Mouse (Mus musculus): ENCODE measurements around the gene Obp1a. TPM values are rescaled to one million over a fixed set of nuclear protein-coding genes. Genes with fewer than 3 reads are reported as not detected.

Gene Obp1a
- not detected in 2 replicates for total RNA-seq (2021)
- long read RNA-seq = 0 reads

DNA sequence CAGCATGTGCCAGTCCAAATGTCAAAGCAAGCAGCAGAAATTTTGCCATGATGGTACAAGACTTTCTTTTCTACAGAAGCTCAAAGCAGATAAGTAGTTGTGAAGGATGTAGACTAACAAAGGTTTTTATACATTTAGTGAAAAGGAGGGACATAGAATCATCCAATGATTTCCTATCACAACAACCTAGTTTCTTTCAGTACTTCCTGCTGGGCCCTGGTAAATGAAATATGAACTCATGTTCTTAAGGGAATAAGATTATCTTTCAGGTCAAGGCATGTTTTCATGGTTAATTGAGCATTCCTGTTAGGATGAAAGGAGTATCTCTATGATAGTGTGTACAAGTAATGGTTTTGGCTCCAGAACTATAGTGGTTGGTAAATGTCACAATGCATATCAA lies at the start of gene Obp1a:
Obp1a (minus strand) TSS at position 101 of the 400 bp plus-strand sequence.
- no peak for DNase-seq

DNA sequence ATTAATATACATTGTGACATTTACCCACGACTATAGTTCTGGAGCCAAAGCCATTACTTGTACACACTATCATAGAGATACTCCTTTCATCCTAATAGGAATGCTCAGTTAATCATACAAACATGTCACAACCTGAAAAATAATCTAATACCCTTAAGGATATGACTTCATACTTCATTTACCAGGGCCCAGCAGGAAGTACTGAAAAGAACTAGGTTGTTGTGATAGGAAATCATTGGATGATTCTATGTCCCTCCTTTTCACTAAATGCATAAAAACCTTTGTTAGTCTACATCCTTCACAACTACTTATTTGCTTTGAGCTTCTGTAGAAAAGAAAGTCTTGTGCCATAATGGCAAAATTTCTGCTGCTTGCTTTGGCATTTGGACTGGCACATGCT lies 34.0 kb upstream of the Obp1a start, which contains the start of gene Gm5938:
Gm5938 (plus strand) TSS at position 301 of the 400 bp plus-strand sequence.
- no peak for DNase-seq

Other genes starting within 250 kb of the Obp1a start
- not detected in 2 replicates for gene Pbsn, start 237.8 kb downstream of the Obp1a start, total RNA-seq (2021)
- not detected in 2 replicates for gene Gm14744, start 226.6 kb downstream of the Obp1a start, total RNA-seq (2021)
- not detected in 2 replicates for gene 5430402E10Rik, start 166.3 kb downstream of the Obp1a start, total RNA-seq (2021)
- gene Gm5938, start 34.1 kb upstream of the Obp1a start, total RNA-seq (2021) = not detected in 2 replicates
- gene Obp1b, start 95.4 kb upstream of the Obp1a start, total RNA-seq (2021) = not detected in 2 replicates
- gene Gm14743, start 154.5 kb upstream of the Obp1a start, total RNA-seq (2021) = not detected in 2 replicates